19 mouse cellular contexts compared by ENCODE assay signal in the genomic region with DNA sequence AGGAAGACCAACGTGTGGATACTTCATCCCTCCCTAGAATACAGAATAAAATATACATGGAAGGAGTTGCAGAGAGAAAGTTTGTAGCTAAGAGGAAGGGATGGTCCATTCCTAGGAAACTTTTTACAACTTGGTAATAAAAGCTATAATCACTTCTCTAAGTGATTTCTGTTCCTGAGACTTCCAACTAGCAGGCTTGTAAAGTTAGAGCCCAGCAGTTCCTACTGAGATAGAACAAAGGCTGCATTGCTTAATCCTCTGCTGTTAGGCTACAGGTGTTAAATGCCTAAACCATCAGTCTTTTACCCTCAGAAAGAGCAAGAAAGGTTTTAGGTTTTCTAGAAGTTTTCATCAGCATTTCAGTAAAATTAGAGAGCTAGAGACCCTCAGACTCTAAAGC.
DNase-seq lines count a peak whose midpoint lies in the region; ATAC-seq and TF ChIP-seq lines count a peak whose summit lies in the region.
"Had no signal": no experiment of that assay in that cellular context is flagged by ENCODE, and none has a peak within 500 bp of the region (broad histone marks: within the 10 kb centered on the region; RNA-seq: fewer than 3 reads in every experiment).

No protein-coding gene starts in this region.

- no peak for TF ChIP-seq CTCF in intestine, postnatal 0 days (IDR thresholded peaks at IDR 0.05; ENCODE audit: low read depth)

- H3K27ac ChIP-seq in intestine, embryonic 15.5 days: no peak overlapping the region
- no peak overlapping the region for H3K27ac ChIP-seq in intestine, postnatal 0 days (ENCODE audit: low read depth, low read length)
- no peak overlapping the region for H3K27ac ChIP-seq in intestine, embryonic 16.5 days (ENCODE audit: low read length)

- H3K4me3 ChIP-seq in intestine, embryonic 15.5 days (replicated peaks): no peak overlapping the region
- no peak overlapping the region for H3K4me3 ChIP-seq in intestine, postnatal 0 days (ENCODE audit: low read depth, low read length)
- H3K4me3 ChIP-seq in intestine, embryonic 16.5 days (ENCODE audit: low read length): no peak overlapping the region

- H3K27me3 ChIP-seq in intestine, embryonic 15.5 days (replicated peaks): no peaks in the 10 kb centered on the region
- no peaks in the 10 kb centered on the region for H3K27me3 ChIP-seq in intestine, postnatal 0 days (replicated peaks; ENCODE audit: control insufficient read depth, insufficient read depth, low read length)
- no peaks in the 10 kb centered on the region; the same call in 1 of the 2 replicates for H3K27me3 ChIP-seq in intestine, embryonic 16.5 days (replicated peaks; ENCODE audit: control insufficient read depth, insufficient read depth, low read length)
- H3K27me3 ChIP-seq: CH12.LX had no signal

- no peaks in the 10 kb centered on the region for H3K36me3 ChIP-seq in intestine, embryonic 15.5 days
- H3K36me3 ChIP-seq in intestine, postnatal 0 days (ENCODE audit: control insufficient read depth, insufficient read depth): no peaks in the 10 kb centered on the region
- H3K36me3 ChIP-seq in intestine, embryonic 16.5 days (ENCODE audit: control insufficient read depth, insufficient read depth, low read length): no peaks in the 10 kb centered on the region
- H3K36me3 ChIP-seq: G1E had no signal

- no peaks in the 10 kb centered on the region for H3K9me3 ChIP-seq in intestine, embryonic 15.5 days
- no peaks in the 10 kb centered on the region for H3K9me3 ChIP-seq in intestine, postnatal 0 days (ENCODE audit: control insufficient read depth)
- no peaks in the 10 kb centered on the region for H3K9me3 ChIP-seq in intestine, embryonic 16.5 days (ENCODE audit: control insufficient read depth, low read length)

- no peak overlapping the region for H3K4me2 ChIP-seq in intestine, embryonic 15.5 days (replicated peaks)
- no peak overlapping the region for H3K4me2 ChIP-seq in intestine, postnatal 0 days (replicated peaks; ENCODE audit: low read depth)
- no peak overlapping the region for H3K4me2 ChIP-seq in intestine, embryonic 16.5 days (ENCODE audit: low read depth, low read length)

- peak; percentile 59 for ATAC-seq in intestine, embryonic 15.5 days
- no peak for ATAC-seq in intestine, postnatal 0 days
- ATAC-seq in intestine, embryonic 16.5 days: peak; percentile 62
- ATAC-seq: activated CD4-positive, CD25-positive, alpha-beta regulatory T cell, adult 4 months; CD4-positive, CD25-positive, alpha-beta regulatory T cell, adult 4 months; Patski had no signal

- 30% methylated on average over 1 of the region's 1 CpGs for WGBS in intestine, embryonic 15.5 days
- 42% methylated on average over 1 of the region's 1 CpGs for WGBS in intestine, postnatal 0 days
- 39% methylated on average over 1 of the region's 1 CpGs for WGBS in intestine, embryonic 16.5 days

- DNase-seq in embryo, embryonic 11 days: no peak
- DNase-seq: adrenal gland, adult 2 months; adrenal gland, adult 8-10 months; adrenal gland, postnatal 10 days; adrenal gland, postnatal 14 days; adrenal gland, postnatal 25 days; adrenal gland, postnatal 36 days; B cell, adult 2 months; cerebellum, adult 11 months; cerebellum, adult 11-12 months; cerebellum, adult 18-20 months had no signal

- no peak overlapping the region for H3K9ac ChIP-seq in intestine, embryonic 15.5 days
- no peak overlapping the region for H3K9ac ChIP-seq in intestine, postnatal 0 days (ENCODE audit: low read depth, low read length)
- no peak overlapping the region for H3K9ac ChIP-seq in intestine, embryonic 16.5 days (ENCODE audit: low read depth, low read length)

- no peaks in the 10 kb centered on the region for H3K4me1 ChIP-seq in intestine, embryonic 15.5 days (replicated peaks)
- no peaks in the 10 kb centered on the region for H3K4me1 ChIP-seq in intestine, postnatal 0 days (replicated peaks; ENCODE audit: control insufficient read depth, insufficient read depth, low read length)
- H3K4me1 ChIP-seq in intestine, embryonic 16.5 days (ENCODE audit: control insufficient read depth, insufficient read depth, low read length): no peaks in the 10 kb centered on the region
